Mouse (Mus musculus) ES-Bruce4 (cell line): ENCODE data around the gene Nme8. TPM values are rescaled to one million over a fixed set of nuclear protein-coding genes. Genes with fewer than 3 reads are reported as not detected.
A peak's percentile ranks its signal among the peaks of the same experiment; 100 is the strongest.

ENCODE experiments used
- H3K27ac ChIP-seq: 2 replicates; pipeline ENCODE4 v1.5.1; 2012; ENCODE audit warnings: low read length, inconsistent platforms; ENCODE audit not compliant: insufficient read depth
- H3K27me3 ChIP-seq: 2 replicates; pipeline ENCODE4 v1.6.1; 2012; ENCODE audit warnings: mild to moderate bottlenecking, low read length, inconsistent platforms; ENCODE audit not compliant: control insufficient read depth, poor library complexity, insufficient read depth, severe bottlenecking
- H3K36me3 ChIP-seq: 2 replicates; pipeline ENCODE4 v1.6.1; 2012; ENCODE audit warnings: inconsistent platforms, mild to moderate bottlenecking, low read length, moderate library complexity; ENCODE audit not compliant: control insufficient read depth, poor library complexity, insufficient read depth, severe bottlenecking
- H3K4me1 ChIP-seq: one replicate; pipeline ENCODE4 v1.8.1; 2011; ENCODE audit warnings: low read length; ENCODE audit not compliant: control insufficient read depth, insufficient read depth
- H3K4me3 ChIP-seq: 2 replicates; pipeline ENCODE4 v1.5.1; 2011; ENCODE audit warnings: low read depth, mild to moderate bottlenecking, low read length
- H3K9ac ChIP-seq: 2 replicates; pipeline ENCODE4 v1.6.1; 2012; ENCODE audit warnings: low read depth, mild to moderate bottlenecking, inconsistent platforms; ENCODE audit not compliant: poor library complexity, severe bottlenecking
- H3K9me3 ChIP-seq: replicated peaks from 2 replicates; pipeline ENCODE4 v1.6.1; 2012; ENCODE audit warnings: mild to moderate bottlenecking, low read length, inconsistent platforms; ENCODE audit not compliant: control insufficient read depth, poor library complexity, insufficient read depth, severe bottlenecking
- CTCF ChIP-seq: IDR thresholded peaks from one replicate; pipeline ENCODE4 v1.8.1; 2011; ENCODE audit warnings: low read depth, low read length
- EP300 ChIP-seq: IDR thresholded peaks from 2 replicates; pipeline ENCODE4 v1.6.1; 2011; ENCODE audit warnings: low read depth, low read length; ENCODE audit not compliant: insufficient read depth
- POLR2A ChIP-seq: IDR thresholded peaks from one replicate; pipeline ENCODE4 v1.8.1; 2011; ENCODE audit warnings: low read length; ENCODE audit not compliant: insufficient read depth
- polyA plus RNA-seq: library from polyadenylated mRNA; stranded (reverse); fragments of >200 nt; gene quantifications from 2 replicates; pipeline ENCODE4 v1.2.4, GENCODE M21; 2011; ENCODE audit warnings: low read depth; ENCODE audit not compliant: missing spikeins, insufficient read depth, insufficient read length

Gene Nme8
- polyA plus RNA-seq, 1 experiment: not detected

DNA sequence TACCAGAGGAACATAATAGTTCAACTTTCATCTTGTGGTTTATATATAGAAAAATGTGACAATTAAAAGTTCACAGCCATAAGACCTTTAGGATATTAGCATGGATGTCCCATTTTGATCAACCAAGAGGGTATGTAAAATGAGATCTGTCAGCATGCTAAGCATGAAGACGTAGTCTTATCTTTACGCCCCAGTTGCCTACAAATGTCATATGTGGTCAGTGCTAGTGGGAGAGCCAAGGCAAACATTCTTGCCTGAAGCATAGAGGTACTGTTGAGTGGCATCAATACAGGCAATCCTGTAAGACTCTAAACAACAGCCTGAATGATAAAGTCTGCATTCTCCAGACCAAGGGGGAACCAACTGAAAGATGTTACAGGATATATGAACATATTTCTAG lies 45.2 kb downstream of the Nme8 start:
- no peaks in the 10 kb centered on the region for H3K4me1 ChIP-seq
- no peak overlapping the region for H3K27ac ChIP-seq
- no peak overlapping the region for H3K4me3 ChIP-seq
- H3K36me3 ChIP-seq: no peaks in the 10 kb centered on the region
- TF ChIP-seq POLR2A (no peak), CTCF (no peak), EP300 (no peak)
- H3K27me3 ChIP-seq: no peaks in the 10 kb centered on the region
- peaks cover 5% of the 10 kb centered on the region; the same call in 1 of the 2 replicates for H3K9me3 ChIP-seq
- no peak overlapping the region for H3K9ac ChIP-seq

- no peak overlapping the region for H3K4me3 ChIP-seq
- H3K4me1 ChIP-seq: no peaks in the 10 kb centered on the region
- no peaks in the 10 kb centered on the region for H3K36me3 ChIP-seq
- TF ChIP-seq POLR2A: no peak
- H3K27me3 ChIP-seq: no peaks in the 10 kb centered on the region
- peaks cover 5% of the 10 kb centered on the region; the same call in 1 of the 2 replicates for H3K9me3 ChIP-seq
- no peak overlapping the region for H3K27ac ChIP-seq
- no peak overlapping the region for H3K9ac ChIP-seq
Observed at GRCm38 (mm10) chr13:19649824-19650223, 47.8 kb downstream of the Nme8 start.

DNA sequence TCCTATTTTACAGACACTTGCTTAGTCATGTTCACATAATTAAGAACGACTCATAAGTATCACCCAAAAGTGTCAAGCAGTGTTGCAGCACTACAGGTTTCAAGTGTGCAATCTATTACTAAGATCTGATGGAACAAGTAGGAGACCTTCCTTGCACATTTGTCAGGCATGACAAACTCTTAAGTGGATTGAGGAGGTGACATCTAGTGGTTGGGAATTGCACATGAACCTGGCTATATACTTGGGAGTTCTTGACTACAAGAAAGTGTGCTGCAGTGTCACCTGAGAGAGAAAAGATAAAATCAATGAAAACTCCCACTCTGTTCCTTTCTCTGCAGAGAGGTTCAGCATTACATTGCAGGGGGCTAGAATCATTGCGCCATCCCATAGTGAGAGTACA lies 53.4 kb downstream of the Nme8 start:
- H3K36me3 ChIP-seq: no peaks in the 10 kb centered on the region
- H3K4me3 ChIP-seq: no peak overlapping the region
- no peak overlapping the region for H3K9ac ChIP-seq
- H3K9me3 ChIP-seq: no peaks in the 10 kb centered on the region
- no peaks in the 10 kb centered on the region for H3K4me1 ChIP-seq
- TF ChIP-seq POLR2A: no peak
- H3K27me3 ChIP-seq: no peaks in the 10 kb centered on the region
- H3K27ac ChIP-seq: no peak overlapping the region

- no peak overlapping the region for H3K9ac ChIP-seq
- H3K4me3 ChIP-seq: no peak overlapping the region
- no peak overlapping the region for H3K27ac ChIP-seq
- no peaks in the 10 kb centered on the region for H3K36me3 ChIP-seq
- TF ChIP-seq EP300 (no peak), CTCF (no peak), POLR2A (no peak)
- H3K4me1 ChIP-seq: no peaks in the 10 kb centered on the region
- no peaks in the 10 kb centered on the region for H3K27me3 ChIP-seq
- no peaks in the 10 kb centered on the region for H3K9me3 ChIP-seq
Observed at GRCm38 (mm10) chr13:19643519-19643918, 54.1 kb downstream of the Nme8 start.

DNA sequence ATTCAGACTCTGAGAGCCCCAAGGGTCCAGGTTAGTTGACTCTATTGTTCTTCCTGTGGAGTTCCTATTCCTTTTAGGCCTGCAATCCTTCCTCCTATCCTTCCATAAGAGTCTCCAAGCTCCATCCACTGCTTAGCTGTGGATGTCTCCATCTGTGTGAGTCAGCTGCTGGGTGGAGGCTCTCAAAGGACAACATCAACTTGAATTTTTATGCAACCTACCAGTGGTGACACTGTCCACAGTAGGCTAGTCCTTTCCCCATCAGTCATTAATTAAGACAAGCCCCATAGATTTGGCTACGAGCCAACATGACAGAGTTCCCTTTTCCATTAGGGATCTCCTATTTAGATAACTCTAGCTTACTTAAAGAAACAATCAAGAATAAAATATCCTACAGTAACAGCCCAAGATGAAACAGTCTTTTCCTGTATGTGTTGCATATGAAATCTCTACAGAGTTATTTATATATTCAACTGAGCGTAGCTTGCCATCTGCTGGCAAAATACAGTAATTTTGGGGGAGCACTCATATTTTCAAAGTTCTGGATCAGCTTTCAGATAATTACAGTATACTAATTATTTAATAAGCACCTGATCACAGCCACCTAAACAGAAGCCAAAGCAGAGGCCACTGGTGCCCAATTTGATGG lies 57.3 kb downstream of the Nme8 start:
- H3K9me3 ChIP-seq: no peaks in the 10 kb centered on the region
- H3K9ac ChIP-seq: no peak overlapping the region
- no peak for TF ChIP-seq EP300
- no peak for TF ChIP-seq POLR2A
- TF ChIP-seq CTCF: no peak
- H3K4me1 ChIP-seq: no peaks in the 10 kb centered on the region
- H3K36me3 ChIP-seq: no peaks in the 10 kb centered on the region
- H3K4me3 ChIP-seq: no peak overlapping the region
- no peaks in the 10 kb centered on the region for H3K27me3 ChIP-seq
- H3K27ac ChIP-seq: no peak overlapping the region

- Histone ChIP-seq H3K4me1 (no peaks in the 10 kb centered on the region), H3K27me3 (no peaks in the 10 kb centered on the region), H3K9me3 (no peaks in the 10 kb centered on the region), H3K4me3 (no peak overlapping the region), H3K27ac (no peak overlapping the region), H3K36me3 (no peaks in the 10 kb centered on the region), H3K9ac (no peak overlapping the region)
- TF ChIP-seq CTCF (peak; percentile 13), EP300 (no peak), POLR2A (no peak)
Observed at GRCm38 (mm10) chr13:19636131-19636530, 61.5 kb downstream of the Nme8 start.
